Mouse (Mus musculus) spleen, postnatal 14 days (tissue): ENCODE measurements around the gene Gm17482.

Experiments
- DNase-seq, 2 experiments: peaks; one replicate each; pipeline ENCODE4 v3.0.0; 2021 to 2022; ENCODE audit warnings: low spot score in 2 of 2

The Gm17482 gene

DNA sequence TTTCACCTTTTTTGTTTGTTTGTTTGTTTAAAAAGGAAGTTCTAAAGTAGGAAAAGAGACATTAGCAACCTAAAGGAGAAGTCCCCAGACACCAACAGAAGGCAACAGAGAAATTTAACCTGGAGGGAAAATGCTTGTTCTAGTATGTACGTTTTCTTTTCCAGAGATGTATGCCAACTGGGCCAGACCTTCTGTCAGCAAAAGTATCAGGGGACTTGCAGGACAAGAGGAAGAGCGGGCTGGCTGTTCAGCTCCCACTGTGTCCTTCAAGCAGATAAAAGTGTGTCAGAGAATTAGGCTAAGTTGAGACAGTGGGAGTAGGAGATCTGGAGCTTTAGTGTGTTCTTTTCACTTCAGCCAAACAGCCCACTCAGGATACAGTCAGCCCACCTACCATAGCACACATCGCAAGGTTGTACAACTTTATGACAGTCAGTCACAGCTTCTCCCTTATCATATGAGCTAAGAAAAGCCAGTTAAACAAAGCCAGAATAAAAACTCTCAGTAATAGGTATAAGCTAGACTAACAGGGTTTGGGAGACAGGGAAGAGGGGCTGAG is 18.4 kb downstream of the Gm17482 start:
- no peak for DNase-seq

DNA sequence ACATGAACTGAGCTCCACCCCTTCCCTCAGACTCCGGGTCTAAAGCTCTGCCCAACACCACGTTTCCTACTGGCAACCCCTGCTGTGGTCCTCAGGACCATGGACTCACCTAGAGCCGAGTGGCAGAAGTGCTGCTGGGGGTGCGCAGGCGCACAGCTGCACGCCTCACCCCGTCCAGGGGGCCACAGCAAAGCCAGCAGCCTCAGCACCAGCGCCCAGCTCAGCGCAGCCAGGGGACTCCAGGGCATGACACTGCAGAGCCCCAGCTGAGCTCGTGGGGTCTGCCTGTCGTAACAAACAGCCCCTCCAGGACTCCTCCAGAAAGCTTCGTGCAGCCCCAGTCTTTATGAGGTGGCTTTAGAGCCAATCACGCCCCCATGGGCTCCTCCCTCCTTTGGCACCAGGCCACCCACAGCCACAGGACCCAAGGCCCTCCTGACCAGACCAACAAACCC is 24.4 kb downstream of the Gm17482 start:
- no peak for DNase-seq

DNA sequence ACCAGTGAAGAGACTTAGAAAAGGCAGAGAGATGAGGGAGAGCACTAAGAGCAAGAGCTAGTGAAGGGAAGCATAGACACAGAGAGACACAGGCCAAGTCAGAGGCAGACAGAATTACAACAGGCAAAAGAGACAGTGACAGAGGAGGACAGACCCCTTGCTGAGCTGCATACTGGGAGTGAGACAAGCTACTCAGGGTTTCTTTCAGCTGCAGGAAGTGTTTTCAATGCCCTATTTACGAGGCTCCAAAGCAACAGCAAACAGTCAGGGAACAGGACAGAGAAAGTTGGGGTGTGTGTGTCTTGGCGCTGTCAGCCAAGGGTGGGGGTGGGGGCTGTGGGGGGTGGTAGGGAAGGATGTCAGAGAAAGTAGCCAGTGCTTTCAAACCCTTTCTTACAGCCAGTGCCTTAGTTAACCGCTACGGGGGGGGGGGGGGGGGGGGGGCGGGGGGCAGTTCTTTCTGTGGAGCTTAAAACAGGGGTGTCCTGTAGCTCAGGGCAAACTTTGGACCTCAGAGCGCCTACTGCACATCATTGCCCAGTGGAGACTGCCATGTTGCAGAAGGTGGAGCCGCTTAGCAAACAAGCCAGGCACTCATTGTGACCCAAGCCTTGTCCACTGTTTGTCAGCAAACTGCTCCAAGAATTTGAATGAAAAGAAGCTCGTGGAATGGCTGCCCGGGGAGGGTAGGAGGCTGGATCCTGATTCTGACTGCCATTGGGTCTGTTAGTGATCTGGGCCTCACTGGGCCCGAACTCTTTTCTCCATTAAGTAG is 25.1 kb downstream of the Gm17482 start, which contains the start of gene Timp4:
TSS of gene Timp4 (minus strand) at position 107 of the 775 bp plus-strand sequence.
- DNase-seq: no peak

DNA sequence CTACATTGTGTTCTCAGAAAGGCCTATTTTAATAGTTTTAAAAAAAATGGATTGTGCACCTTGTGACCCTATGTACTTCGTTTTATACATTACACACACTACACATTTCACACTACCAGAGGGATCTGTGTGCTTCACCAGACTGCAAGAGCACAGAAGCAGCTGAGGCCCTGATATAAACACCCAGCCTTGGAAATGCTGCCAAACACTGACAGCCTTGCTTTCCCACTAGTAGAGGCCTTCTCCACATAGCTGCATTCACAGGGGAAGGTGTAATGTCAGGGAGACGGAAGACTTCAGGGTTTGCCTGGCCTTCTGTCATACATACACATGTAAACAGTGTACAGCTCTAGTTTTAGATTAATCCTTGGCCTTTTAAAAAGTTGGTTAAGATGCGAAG is 28.0 kb downstream of the Gm17482 start:
- no peak for DNase-seq

DNA sequence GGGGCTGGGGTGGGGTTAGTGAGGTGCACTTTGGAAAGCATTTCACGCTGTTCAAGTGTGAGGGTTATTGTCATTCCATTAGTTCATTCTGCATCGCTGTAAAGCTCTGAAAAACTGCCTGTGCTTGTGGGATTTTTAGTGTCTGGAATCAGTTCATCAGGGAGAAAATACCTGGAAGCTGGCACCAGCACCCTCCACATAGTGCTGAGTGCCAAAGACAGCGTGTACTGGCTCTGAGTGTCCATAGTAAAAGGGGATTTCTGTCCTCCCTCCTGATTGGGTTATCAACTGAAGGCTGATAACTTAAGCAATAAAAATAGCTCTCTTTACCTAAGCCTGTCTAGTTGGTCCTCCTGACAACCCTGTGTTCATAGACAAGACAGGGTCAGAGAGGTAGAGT is 33.4 kb downstream of the Gm17482 start:
- DNase-seq: no peak

DNA sequence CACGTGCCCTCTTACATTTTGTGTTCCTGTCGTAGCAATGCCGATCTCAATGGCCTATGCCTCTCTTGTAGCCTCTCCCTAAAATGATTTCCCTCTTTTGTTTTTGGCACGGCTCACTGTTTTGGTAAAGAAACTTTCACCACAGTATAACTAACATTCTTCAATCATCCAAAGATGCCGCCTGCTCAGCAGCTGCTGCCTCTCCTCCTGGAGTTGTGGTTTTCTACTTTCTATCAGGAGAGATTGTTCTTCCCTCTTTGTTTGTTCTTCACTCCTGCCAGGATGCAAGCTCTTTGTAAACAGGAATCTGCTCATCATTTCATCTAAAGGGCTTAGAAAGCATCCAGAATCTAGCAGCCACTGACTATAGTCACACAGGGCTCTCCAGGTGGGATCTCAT is 39.6 kb downstream of the Gm17482 start:
- DNase-seq: no peak

DNA sequence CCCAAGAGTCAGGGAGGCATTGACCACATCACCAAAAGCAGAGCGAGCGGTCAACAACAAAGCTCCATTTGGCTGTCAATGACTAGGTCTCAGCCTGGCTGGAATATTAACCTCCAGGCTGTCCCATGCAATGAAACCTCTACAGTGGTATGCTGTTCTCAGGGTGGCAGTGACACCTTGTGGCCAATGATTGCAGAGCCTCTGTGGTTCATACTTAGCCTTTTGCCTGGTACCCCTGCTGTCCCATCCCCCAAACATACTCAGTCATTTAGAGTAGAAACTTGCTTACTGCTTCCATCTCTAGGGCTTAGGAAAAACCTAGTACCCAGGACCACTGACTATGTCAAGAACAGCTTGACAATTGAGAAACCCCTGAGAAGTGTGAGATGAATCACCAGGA is 40.8 kb downstream of the Gm17482 start:
- DNase-seq: no peak

DNA sequence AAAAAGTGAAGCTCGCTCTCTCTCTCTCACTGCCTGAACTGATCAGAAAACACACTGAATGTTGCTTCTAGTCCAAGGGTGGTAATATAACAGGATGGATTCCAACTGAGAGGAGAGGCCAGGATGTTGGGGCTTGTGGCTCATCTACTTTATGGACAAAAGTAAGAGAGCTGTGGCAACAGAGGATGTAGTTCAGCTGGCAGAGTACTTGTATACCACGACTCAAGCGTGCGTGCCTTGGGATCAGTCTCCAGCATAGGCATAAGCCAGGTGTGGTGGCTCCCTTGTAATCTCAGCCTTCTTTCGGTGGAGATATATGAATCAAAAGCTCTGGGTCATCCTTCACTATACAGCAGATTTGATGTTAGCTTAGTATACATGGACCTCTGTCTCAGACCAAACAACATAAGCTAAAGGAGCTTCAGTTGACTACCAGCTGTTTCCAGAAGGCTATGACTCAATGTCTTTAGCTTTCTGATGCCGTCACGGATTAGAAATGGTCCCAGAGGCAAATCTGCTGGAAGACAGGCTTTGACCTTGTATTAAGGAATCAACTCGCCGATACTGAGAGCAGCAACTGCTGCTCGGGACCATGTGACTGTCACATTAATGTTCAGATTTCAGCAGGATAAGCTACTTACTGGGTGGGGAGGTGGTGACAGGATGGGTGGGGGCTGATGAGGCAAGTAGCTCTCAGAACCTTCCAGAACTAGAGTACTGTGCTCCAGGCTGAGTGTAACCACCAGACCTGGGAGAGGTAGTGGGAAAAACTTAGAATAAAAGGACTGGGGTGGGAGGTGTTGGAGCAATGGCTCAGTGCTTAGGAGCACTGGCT is 41.6 kb downstream of the Gm17482 start:
- DNase-seq: no peak

DNA sequence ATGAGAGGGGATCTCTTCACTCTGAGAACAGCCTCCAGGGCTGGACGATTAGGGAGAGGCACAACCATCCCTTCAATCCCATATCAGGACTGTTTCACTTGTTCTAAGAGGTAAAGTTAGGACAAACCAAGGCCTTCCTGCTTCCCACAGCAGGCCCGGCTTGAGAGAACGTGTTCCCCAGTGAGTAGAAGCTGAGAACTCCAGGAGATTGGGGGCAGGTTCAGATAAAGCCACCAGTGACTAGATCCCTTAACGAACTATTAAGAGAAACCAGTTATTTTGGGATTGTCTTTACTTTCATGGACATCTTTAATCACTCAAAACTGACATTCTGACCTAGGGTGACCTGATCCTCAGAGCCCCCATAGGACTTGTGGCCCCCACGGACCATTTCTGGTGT is 42.4 kb downstream of the Gm17482 start:
- no peak for DNase-seq

DNA sequence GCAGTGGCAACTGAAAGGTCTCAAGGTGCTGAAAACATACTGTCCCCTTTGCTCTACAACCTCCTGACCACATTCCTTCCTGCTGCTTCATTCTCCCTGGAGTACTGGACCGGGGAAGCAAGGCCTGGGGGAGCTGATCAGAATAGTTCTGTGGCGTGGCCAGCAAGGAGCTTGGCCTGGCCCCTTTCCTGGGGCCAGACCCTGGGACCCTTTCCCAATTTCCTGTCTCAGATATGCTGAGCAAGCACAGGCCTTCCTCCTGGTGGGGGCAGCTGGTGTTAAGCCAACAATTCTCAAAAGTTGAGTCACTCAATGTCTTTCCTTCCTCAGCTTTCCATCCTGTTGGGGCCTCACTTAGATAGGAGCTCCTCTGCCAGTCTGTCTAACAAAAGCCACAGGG is 42.9 kb downstream of the Gm17482 start:
- DNase-seq: no peak

DNA sequence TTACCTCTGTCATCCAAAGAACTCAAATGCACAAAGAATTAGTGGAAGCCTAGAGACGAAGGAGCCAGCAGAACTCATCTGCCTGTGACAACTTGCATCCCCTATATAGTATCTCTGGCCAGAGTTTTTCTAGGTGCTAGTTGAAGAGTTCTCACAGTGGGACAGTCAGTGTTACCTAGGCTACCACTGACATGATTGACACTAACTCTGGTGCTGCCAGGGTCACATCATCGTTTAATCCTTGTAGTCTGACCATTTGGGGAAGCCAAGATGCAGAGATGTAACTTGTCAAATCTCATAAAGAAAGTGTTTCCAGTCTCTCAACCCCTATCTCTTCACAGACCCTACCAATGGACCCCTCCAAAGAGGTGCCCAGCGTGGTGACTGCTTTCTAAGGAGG is 44.2 kb downstream of the Gm17482 start:
- no peak for DNase-seq

DNA sequence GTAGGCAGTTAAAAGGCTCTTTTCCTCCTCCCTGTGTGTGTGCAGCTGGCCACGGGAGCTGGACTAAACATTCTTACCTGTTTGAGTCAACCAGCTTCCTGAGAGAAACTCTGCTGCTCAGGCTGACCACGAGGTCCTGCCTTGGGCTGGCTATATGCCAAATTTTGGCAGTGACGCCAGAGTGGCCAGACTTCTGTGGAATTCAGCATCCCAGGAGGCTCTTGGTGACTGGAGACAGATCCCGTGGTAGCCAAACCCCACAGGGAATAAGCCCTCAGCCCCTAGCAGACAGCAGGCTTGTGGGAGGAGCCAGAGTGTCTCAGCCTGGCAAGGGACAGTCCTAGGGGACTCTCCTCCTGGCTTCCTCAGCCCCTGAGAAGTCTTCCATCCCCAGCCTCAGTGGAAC is 44.7 kb downstream of the Gm17482 start:
- no peak for DNase-seq

DNA sequence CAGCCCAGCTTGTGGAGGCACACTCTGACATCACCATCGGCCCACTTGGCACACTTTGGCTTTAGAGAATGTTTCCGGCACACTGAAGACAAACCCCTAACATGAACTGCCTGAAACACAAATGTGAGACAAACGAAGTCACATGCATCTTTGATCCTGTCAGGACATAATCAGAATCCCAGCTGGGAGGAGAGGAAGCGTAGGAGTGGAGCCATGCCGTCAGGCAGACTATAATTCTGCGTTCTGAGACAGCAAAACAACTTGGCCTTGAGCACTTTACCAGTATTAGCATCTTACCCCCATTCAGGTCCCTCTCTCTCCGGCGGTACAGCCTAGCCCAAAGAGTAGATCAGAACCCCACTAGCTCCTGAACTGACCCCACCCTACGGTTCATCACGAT is 46.2 kb downstream of the Gm17482 start:
- DNase-seq: no peak

DNA sequence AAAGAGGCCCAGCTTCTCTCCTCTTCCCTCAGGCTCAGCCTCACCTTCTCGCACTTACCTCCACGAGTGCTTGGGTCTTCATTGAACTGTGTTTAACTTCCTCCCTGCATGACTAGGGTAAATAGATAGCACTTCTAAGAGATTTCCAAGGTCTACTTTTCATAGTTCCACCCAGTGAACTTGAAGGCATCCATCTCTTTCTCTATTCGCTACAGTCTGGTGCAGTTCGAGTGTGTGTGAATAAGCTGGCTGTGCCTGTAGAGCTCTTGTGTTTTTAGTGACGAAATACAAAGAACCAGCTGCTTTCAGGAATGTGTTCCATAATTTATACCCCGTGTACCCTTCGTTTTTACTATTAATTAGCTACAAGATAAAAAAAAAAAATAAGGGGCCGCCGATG is 47.6 kb downstream of the Gm17482 start:
- DNase-seq: no peak

DNA sequence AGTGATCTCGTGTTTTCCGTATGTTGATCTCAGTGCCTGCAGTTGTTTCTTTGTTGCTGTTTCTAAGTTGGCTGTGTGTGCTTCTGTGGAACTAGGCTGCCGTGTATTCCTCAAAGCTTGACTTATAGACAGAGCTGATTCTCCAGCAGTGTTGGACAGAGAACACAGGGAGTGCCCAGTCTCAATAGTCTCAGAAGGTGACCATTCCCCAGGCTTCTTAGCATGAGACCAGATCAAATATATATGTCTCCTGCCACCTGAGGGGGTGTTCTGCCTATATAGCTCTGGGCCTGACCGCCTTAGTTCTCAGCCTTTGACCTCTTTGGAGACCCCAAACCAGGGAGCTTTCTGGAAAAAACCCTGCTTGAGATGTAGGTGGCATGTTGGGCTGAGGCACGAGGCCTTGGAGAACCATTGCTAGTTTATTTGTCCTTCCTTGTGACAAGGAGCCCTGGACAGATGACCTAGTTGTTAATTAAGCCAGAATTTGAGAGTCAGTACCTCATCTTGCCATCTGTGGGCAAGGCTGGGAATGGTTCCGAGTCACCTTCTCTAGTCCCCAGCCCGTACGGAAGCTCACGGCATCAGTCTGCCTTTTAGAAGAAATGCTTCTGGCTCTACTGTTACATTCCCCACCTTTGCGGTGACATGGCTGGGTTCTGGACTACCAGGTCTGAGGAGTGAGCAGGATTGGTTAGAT is 48.1 kb downstream of the Gm17482 start:
- DNase-seq: no peak

DNA sequence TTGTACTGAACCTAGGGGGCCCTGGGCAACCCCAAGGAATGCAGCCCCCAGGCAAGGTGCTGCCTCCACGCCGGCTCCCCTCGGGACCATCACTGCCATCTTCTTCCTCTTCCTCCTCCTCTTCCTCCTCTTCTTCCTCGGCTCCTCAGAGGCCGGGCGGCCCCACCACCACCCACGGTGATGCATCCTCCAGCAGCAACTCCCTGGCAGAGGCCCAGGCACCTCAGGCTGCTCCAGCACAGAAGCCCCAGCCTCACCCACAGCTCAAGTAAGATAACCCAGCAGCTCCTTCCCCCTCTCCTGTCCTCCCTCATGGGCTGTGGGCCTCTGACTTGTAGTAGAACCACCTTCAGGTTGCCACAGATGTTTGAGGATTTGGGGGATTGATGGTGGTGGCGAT is 50.9 kb downstream of the Gm17482 start:
- DNase-seq: no peak

DNA sequence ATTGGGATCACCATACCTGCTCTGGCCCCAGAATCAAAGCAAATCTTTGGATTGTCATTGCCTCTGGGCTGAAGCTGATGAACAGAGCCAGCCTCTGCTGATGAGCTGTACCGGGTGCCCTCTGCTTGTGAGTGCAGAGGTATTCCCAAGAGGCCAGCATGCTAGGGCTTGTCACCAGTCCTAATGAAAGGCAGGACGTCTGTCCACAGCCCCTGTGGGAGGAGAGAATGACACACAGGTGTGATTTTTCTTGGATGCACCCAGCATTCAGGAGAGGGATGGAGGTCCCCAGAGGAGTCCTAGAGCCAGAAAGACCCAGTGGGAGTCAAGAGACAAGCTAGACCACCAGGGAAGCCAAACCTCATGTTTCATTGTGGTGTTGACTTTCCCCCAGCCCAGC is 52.5 kb downstream of the Gm17482 start:
- no peak for DNase-seq

DNA sequence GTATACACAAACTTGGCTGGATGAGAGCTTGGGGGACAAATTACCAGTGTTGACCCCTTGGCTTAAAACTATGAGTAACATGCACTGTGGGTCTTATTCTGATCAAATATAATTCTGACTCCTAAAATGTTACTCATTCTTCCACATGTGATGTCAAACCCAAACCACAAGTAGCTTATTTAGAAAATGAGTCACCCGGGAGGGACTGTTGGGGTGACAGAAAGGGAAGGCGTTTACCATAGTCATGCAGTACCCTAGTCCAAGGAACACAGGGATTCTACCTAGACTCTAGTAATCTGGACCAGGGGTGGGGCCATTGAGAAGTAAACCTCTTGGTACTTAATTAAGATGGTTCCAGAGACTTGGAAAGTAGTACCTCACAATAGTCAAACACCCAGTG is 57.0 kb downstream of the Gm17482 start:
- no peak for DNase-seq

DNA sequence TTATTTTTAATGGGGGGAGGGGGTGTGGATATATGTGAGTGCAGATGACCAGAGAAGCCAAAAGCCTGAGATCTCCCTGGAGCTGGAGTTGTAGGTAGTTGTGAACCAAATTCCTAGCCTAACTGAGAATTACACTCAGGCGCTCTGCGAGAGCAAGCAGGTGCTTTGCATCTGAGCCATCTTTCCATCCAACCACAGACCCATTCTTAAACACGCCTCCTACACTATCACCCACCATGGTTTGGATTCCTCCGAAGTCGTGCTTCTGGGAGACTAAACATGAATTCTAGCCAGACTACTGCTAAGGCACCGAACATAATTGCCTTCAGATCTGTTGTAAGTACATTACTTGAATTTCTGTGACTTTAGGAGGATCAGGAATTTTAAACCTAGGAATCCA is 59.3 kb downstream of the Gm17482 start:
- no peak for DNase-seq

DNA sequence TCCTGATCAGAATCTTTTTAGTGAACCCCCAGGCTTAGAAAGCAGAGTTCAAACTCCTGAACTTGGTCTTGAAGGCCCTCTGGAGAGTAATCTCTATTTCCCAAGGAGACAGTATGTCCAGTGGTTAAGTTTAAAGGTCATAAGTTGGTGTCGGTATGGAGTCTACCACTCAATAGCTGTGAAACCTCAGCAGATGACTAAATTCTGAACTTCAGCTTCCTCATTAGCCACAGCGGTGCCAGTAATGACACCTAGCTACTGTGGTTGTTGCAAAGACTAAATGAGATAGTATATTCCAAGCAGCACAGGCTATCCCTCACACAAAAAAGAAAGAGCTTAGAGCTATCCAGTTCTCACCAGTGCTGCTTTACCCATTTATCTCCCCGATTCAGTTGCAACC is 61.1 kb downstream of the Gm17482 start:
- no peak for DNase-seq

DNA sequence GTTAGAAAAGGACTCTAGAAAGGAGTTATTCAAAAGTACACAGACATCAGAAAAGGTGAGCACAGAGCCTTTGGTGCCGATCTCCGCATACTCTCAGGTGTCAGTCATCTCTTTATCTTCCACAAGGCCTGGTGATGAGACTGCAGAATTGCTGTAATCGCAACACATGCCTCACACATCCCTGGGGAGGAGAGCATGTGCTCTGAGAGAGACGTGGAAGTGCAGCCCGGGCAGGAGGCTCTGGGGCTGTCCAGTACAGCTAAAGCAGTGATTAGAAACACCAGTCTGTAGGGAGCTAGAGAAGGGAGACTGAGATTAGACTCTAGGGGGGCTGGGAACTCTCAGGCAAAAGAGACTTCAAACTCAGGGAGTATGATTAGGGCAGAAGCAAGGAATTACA is 63.4 kb downstream of the Gm17482 start:
- no peak for DNase-seq

DNA sequence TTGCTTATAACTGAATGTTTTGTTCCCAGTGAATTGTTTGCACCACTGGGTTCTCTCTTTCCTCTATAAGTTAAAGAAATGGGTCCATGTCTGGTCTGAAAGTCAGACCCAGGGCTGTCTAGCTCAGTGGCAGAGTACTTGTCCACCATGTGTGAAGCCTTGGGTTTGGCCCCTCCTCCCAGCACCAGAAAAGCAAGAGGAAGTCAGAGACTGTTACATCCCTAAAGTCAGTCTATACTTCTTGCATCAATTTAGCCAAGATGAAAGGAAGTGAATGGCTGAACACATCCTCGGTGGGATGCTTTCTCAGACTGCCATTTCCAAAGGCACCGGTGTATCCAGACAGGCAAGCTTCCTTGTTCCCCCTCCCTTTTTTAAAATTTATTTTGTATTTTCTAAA is 63.9 kb downstream of the Gm17482 start:
- no peak for DNase-seq
